Mouse (Mus musculus) forebrain, embryonic 12.5 days (tissue): ENCODE measurements at regions not wholly inside any gene's neighbourhood (a gene's known extent, or its start where the extent isn't known, plus 50 kb on each side); places are given as distances from the start of the nearest gene placed in this dataset.

Experiments used
- ATAC-seq: fragments of 200-750 bp; cut with Nextera tagmentation; 2 replicates; pipeline ENCODE4 v1.8.0; 2017; ENCODE audit warnings: moderate TSS enrichment; ENCODE audit not compliant: low FRiP score
- H3K27ac ChIP-seq: fragments of 300-500 bp; sonication (generic); 2 replicates; pipeline ENCODE4 v1.5.1; 2016; ENCODE audit warnings: mild to moderate bottlenecking
- H3K27me3 ChIP-seq: fragments of 300-500 bp; sonication (generic); 2 replicates; pipeline ENCODE4 v1.6.1; 2016; ENCODE audit warnings: mild to moderate bottlenecking
- H3K36me3 ChIP-seq: fragments of 300-500 bp; sonication (generic); replicated peaks from 2 replicates; pipeline ENCODE4 v1.6.1; 2016; ENCODE audit warnings: mild to moderate bottlenecking
- H3K4me1 ChIP-seq: fragments of 300-500 bp; sonication (generic); 2 replicates; pipeline ENCODE4 v1.6.1; 2016
- H3K4me2 ChIP-seq: fragments of 300-500 bp; sonication (generic); 2 replicates; pipeline ENCODE4 v1.6.1; 2016; ENCODE audit warnings: mild to moderate bottlenecking, moderate library complexity
- H3K4me3 ChIP-seq: fragments of 300-500 bp; sonication (generic); replicated peaks from 2 replicates; pipeline ENCODE4 v1.5.1; 2016; ENCODE audit warnings: mild to moderate bottlenecking
- H3K9ac ChIP-seq: fragments of 300-500 bp; sonication (generic); 2 replicates; pipeline ENCODE4 v1.6.1; 2016; ENCODE audit warnings: mild to moderate bottlenecking
- H3K9me3 ChIP-seq: fragments of 300-500 bp; sonication (generic); 2 replicates; pipeline ENCODE4 v1.6.1; 2016
- WGBS: fragments of 180-500 bp; shearing (Covaris S2); methylation state at CpG from one replicate; pipeline ENCODE4 v1.1.7; 2016; 5-methylcytosine and 5-hydroxymethylcytosine counted together

GRCm38 (mm10) chr3:19458386-19458785 lies 170.1 kb downstream of the 1700064H15Rik start:
- 93% methylated on average over 8 of the region's 8 CpGs for WGBS
- no peaks in the 10 kb centered on the region for H3K9me3 ChIP-seq
- H3K27ac ChIP-seq = no peak overlapping the region

GRCm38 (mm10) chr3:19457431-19457830 lies 171.0 kb downstream of the 1700064H15Rik start:
- Histone ChIP-seq H3K4me3 (no peak overlapping the region), H3K9me3 (no peaks in the 10 kb centered on the region), H3K4me2 (no peak overlapping the region), H3K27ac (no peak overlapping the region), H3K27me3 (no peaks in the 10 kb centered on the region), H3K4me1 (no peaks in the 10 kb centered on the region), H3K9ac (no peak overlapping the region), H3K36me3 (no peaks in the 10 kb centered on the region)
- ATAC-seq = no peak
- WGBS = 94% methylated on average over 2 of the region's 2 CpGs

More at GRCm38 (mm10) chr3:19458386-19458785, 170.1 kb downstream of the 1700064H15Rik start:
- Histone ChIP-seq H3K36me3 (no peaks in the 10 kb centered on the region), H3K4me1 (no peaks in the 10 kb centered on the region), H3K4me2 (no peak overlapping the region), H3K4me3 (no peak overlapping the region), H3K27me3 (no peaks in the 10 kb centered on the region), H3K9ac (no peak overlapping the region)
- ATAC-seq = no peak

- H3K9me3 ChIP-seq = no peaks in the 10 kb centered on the region
- H3K9ac ChIP-seq = no peak overlapping the region
- H3K27ac ChIP-seq = no peak overlapping the region
- H3K36me3 ChIP-seq = no peaks in the 10 kb centered on the region
- H3K4me2 ChIP-seq = no peak overlapping the region
- no peak for ATAC-seq
- no peaks in the 10 kb centered on the region for H3K4me1 ChIP-seq
- no peaks in the 10 kb centered on the region for H3K27me3 ChIP-seq
- H3K4me3 ChIP-seq = no peak overlapping the region
- WGBS = 80% methylated on average over 4 of the region's 4 CpGs
These were observed 172.5 kb downstream of the 1700064H15Rik start for GRCm38 (mm10) chr3:19455838-19456448.

GRCm38 (mm10) chr3:19451022-19451421 lies 177.5 kb downstream of the 1700064H15Rik start:
- Histone ChIP-seq H3K27ac (no peak overlapping the region), H3K9ac (no peak overlapping the region), H3K36me3 (no peaks in the 10 kb centered on the region), H3K4me2 (no peak overlapping the region), H3K27me3 (no peaks in the 10 kb centered on the region), H3K4me3 (no peak overlapping the region), H3K4me1 (no peaks in the 10 kb centered on the region), H3K9me3 (no peaks in the 10 kb centered on the region)
- no peak for ATAC-seq
- WGBS = 51% methylated on average over 3 of the region's 3 CpGs

GRCm38 (mm10) chr3:19448931-19449330 lies 179.5 kb downstream of the 1700064H15Rik start:
- no peak overlapping the region for H3K4me3 ChIP-seq
- H3K9ac ChIP-seq = no peak overlapping the region
- no peak overlapping the region for H3K4me2 ChIP-seq
- ATAC-seq = no peak
- WGBS = 71% methylated on average over 3 of the region's 3 CpGs
- H3K36me3 ChIP-seq = no peaks in the 10 kb centered on the region
- H3K9me3 ChIP-seq = no peaks in the 10 kb centered on the region
- H3K27ac ChIP-seq = no peak overlapping the region
- H3K27me3 ChIP-seq = no peaks in the 10 kb centered on the region
- no peaks in the 10 kb centered on the region for H3K4me1 ChIP-seq

- Histone ChIP-seq H3K27ac (no peak overlapping the region), H3K9ac (no peak overlapping the region), H3K27me3 (no peaks in the 10 kb centered on the region), H3K4me2 (no peak overlapping the region), H3K4me3 (no peak overlapping the region), H3K4me1 (no peaks in the 10 kb centered on the region), H3K36me3 (no peaks in the 10 kb centered on the region), H3K9me3 (no peaks in the 10 kb centered on the region)
- WGBS = 78% methylated on average over 2 of the region's 2 CpGs
- ATAC-seq = no peak
These were observed 180.3 kb downstream of the 1700064H15Rik start for GRCm38 (mm10) chr3:19448192-19448591.

GRCm38 (mm10) chr3:19447733-19448132 lies 180.7 kb downstream of the 1700064H15Rik start:
- WGBS = 76% methylated on average over 1 of the region's 1 CpGs
- H3K9me3 ChIP-seq = no peaks in the 10 kb centered on the region
- H3K4me1 ChIP-seq = no peaks in the 10 kb centered on the region
- H3K4me3 ChIP-seq = no peak overlapping the region
- no peaks in the 10 kb centered on the region for H3K36me3 ChIP-seq
- H3K27ac ChIP-seq = no peak overlapping the region
- ATAC-seq = no peak
- no peaks in the 10 kb centered on the region for H3K27me3 ChIP-seq
- no peak overlapping the region for H3K9ac ChIP-seq
- no peak overlapping the region for H3K4me2 ChIP-seq

- H3K4me1 ChIP-seq = no peaks in the 10 kb centered on the region
- H3K27ac ChIP-seq = no peak overlapping the region
- H3K36me3 ChIP-seq = no peaks in the 10 kb centered on the region
- H3K9me3 ChIP-seq = no peaks in the 10 kb centered on the region
- no peak overlapping the region for H3K4me2 ChIP-seq
- ATAC-seq = no peak
- no peaks in the 10 kb centered on the region for H3K27me3 ChIP-seq
- WGBS = 69% methylated on average over 2 of the region's 2 CpGs
- H3K4me3 ChIP-seq = no peak overlapping the region
- no peak overlapping the region for H3K9ac ChIP-seq
These were observed 183.6 kb downstream of the 1700064H15Rik start for GRCm38 (mm10) chr3:19444914-19445313.

- Histone ChIP-seq H3K4me1 (no peaks in the 10 kb centered on the region), H3K36me3 (no peaks in the 10 kb centered on the region), H3K9me3 (no peaks in the 10 kb centered on the region), H3K9ac (no peak overlapping the region), H3K4me2 (no peak overlapping the region), H3K4me3 (no peak overlapping the region), H3K27ac (no peak overlapping the region), H3K27me3 (no peaks in the 10 kb centered on the region)
- WGBS = 59% methylated on average over 1 of the region's 1 CpGs
- no peak for ATAC-seq
These were observed 186.7 kb downstream of the 1700064H15Rik start for GRCm38 (mm10) chr3:19441827-19442226.

- Histone ChIP-seq H3K4me3 (no peak overlapping the region), H3K27me3 (no peaks in the 10 kb centered on the region), H3K9me3 (no peaks in the 10 kb centered on the region), H3K4me2 (no peak overlapping the region), H3K27ac (no peak overlapping the region), H3K36me3 (no peaks in the 10 kb centered on the region), H3K4me1 (no peaks in the 10 kb centered on the region), H3K9ac (no peak overlapping the region)
- ATAC-seq = no peak
- 86% methylated on average over 4 of the region's 4 CpGs for WGBS
These were observed 198.3 kb downstream of the 1700064H15Rik start for GRCm38 (mm10) chr3:19430159-19430558.

- Histone ChIP-seq H3K4me1 (no peaks in the 10 kb centered on the region), H3K36me3 (no peaks in the 10 kb centered on the region), H3K9ac (no peak overlapping the region), H3K4me3 (no peak overlapping the region), H3K27ac (no peak overlapping the region), H3K4me2 (no peak overlapping the region), H3K27me3 (no peaks in the 10 kb centered on the region), H3K9me3 (no peaks in the 10 kb centered on the region)
- 89% methylated on average over 6 of the region's 6 CpGs for WGBS
- no peak for ATAC-seq
These were observed 198.9 kb downstream of the 1700064H15Rik start for GRCm38 (mm10) chr3:19429422-19430076.

GRCm38 (mm10) chr3:19429010-19429409 lies 199.5 kb downstream of the 1700064H15Rik start:
- no peak overlapping the region for H3K9ac ChIP-seq
- no peak overlapping the region for H3K4me2 ChIP-seq
- H3K27ac ChIP-seq = no peak overlapping the region
- H3K27me3 ChIP-seq = no peaks in the 10 kb centered on the region
- no peak for ATAC-seq
- no peaks in the 10 kb centered on the region for H3K36me3 ChIP-seq
- H3K4me3 ChIP-seq = no peak overlapping the region
- no peaks in the 10 kb centered on the region for H3K4me1 ChIP-seq
- no peaks in the 10 kb centered on the region for H3K9me3 ChIP-seq

GRCm38 (mm10) chr3:19426130-19426556 lies 202.3 kb downstream of the 1700064H15Rik start:
- Histone ChIP-seq H3K9ac (no peak overlapping the region), H3K27me3 (no peaks in the 10 kb centered on the region), H3K4me1 (no peaks in the 10 kb centered on the region), H3K9me3 (no peaks in the 10 kb centered on the region), H3K4me3 (no peak overlapping the region), H3K4me2 (no peak overlapping the region), H3K36me3 (no peaks in the 10 kb centered on the region), H3K27ac (no peak overlapping the region)
- ATAC-seq = no peak
- 93% methylated on average over 1 of the region's 1 CpGs for WGBS
